Mouse (Mus musculus): Measurements from ENCODE around the gene Ing3.

Ing3 gene

GRCm38 (mm10) chr6:21991151-21991550 lies 41.8 kb downstream of the Ing3 start:
- no peak for DNase-seq (ENCODE audit: low spot score in 2 of 2)

DNA sequence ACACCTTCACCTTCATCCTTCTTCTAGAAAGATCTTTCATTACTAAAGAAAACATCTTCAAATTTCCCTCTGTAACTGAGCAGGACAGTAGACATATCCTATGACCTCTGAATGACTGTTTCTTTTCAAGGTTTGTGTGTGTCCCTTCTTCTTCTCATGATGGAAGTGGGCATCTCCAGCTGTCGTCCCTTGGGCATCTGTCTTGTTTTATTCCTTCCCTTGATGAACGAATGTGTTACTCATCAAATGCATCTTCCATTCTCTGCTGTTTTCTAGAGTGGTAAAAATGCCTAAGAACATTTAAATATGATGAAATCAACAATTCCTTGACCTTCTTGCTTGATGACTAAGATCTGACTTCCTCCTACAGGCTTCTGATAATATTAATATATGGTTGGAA lies 43.7 kb downstream of the Ing3 start:
- DNase-seq (ENCODE audit: low spot score in 2 of 2) = no peak

DNA sequence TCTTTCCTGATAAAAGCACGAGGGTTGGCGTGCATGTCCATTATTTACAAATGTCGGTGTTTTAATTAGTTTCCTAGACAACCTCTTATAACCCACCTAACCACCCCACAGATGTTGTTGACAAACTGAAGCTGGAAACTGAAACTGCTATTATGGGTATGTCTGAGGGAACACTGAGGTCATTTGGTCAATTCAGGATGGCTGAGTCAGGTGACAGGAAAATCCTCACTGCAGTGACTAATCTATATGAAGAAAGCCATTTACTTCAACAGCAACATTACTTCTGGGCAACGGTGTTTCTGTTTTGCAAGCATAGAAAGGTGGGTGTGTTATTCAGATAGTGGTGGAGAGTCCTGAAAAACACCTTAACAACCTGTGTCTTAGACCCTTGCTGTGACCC lies 48.8 kb downstream of the Ing3 start:
- no peak for DNase-seq (ENCODE audit: low spot score in 2 of 2)

DNA sequence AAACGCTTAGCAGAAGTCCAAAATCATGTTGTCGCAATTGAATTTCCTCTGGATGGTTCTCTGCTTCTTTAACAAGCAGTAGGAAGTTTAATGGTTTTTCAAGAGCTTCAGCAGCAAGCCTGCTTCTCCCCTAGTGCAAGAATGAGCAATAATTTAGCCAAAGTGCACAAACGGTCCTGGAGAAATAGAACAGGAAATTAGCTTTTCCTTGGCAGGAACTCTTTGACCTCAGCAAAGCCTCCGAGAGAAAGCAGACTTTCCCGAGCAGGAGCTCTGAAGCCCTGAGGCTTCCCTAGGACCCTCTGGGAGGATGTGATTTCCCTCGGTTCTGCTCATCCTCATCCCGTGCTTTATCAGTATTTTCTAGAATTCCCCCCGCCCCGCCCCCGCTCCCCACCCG lies 49.7 kb downstream of the Ing3 start:
- DNase-seq (ENCODE audit: low spot score in 2 of 2) = no peak

GRCm38 (mm10) chr6:22000086-22000485 lies 50.7 kb downstream of the Ing3 start:
- no peak for DNase-seq (ENCODE audit: low spot score in 2 of 2)

- DNase-seq (ENCODE audit: low spot score in 2 of 2) = no peak
These were observed 51.5 kb downstream of the Ing3 start for GRCm38 (mm10) chr6:22000881-22001280.

DNA sequence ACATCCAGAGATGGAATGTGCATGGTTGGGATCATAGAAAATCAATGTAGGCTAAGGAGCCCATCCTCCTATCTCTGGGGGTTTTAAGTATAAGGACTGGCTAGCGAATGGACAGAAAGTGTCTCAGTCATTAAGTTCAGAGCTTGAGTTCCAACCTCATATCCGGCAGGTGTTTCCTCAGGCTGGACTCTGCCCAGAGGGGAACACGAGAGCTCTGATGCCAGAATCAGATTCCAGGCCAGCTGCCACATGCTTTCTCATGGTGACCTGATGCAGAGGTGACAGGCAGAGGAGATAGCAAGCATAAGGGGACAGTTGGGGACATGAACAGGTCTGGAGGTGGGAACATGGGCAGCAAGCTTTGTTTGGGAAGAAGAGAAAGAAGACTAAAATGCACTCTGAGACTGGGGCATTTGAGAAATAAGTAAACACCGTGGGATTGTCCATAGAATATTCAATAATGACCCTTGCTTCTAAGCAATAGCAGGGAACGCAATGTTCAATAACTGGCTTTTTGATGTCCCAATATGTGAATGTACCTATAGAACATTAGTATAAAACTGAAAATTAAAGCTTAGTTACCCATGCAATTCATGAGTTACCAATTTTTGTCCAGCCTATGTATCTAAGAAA lies 52.0 kb downstream of the Ing3 start:
- no peak for DNase-seq (ENCODE audit: low spot score in 2 of 2)

DNA sequence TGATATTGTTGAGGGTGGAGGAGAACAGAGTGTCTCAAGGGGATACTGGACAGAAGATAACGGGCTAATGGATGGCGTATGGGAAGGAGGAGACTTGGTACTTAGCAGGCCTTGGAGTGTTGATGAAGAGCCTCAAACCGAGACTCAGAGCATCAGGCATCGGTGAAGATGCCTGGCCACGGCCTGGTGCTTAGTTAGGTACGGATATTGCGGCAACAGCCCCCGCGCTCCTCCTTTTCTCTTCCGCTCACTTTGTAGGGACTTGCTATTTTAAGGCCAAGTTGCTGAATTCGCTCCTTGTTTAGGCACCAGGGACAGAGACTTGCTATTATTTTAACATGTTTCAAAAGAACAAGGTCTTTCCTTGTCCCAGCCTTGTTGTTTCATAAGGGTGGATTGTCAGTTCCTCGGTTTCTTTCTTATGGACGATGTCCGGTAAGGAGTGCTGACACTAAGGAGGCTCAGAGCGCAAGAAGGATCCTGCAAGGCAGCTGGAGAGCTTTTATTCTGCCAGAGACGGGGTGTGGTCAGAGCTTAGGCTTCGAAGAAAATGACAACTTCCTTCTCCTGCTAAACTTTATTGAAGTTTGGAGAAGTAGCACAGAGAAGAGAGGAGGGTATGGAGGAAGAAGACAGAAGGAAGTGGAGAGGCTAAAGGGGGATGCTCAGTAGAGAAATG lies 53.3 kb downstream of the Ing3 start:
- no peak for DNase-seq (ENCODE audit: low spot score in 2 of 2)

- no peak for DNase-seq (ENCODE audit: low spot score in 2 of 2)
These were observed 53.8 kb downstream of the Ing3 start for GRCm38 (mm10) chr6:22003200-22003587.

- DNase-seq (ENCODE audit: low spot score in 2 of 2) = no peak
These were observed 54.7 kb downstream of the Ing3 start for GRCm38 (mm10) chr6:22003959-22004543.

DNA sequence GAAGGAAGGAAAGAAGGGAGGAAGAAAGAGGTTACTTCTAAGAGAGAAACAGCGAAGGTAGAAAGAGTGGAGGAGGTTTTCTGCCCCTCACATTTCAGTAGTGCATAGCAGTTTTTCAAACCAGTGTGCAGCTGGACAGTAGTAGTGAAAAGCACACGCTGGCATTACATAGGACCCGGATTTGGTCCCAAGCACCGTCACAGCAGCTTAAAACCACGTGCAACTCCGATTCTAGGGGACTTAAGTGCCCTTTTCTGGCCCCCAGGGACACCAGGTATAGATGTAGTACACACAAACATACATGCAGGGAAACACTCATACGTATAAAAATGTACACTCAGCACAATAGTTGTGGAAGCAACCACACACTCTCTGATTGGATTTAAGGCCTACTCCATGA lies 59.0 kb downstream of the Ing3 start:
- no peak for DNase-seq (ENCODE audit: low spot score in 2 of 2)

DNA sequence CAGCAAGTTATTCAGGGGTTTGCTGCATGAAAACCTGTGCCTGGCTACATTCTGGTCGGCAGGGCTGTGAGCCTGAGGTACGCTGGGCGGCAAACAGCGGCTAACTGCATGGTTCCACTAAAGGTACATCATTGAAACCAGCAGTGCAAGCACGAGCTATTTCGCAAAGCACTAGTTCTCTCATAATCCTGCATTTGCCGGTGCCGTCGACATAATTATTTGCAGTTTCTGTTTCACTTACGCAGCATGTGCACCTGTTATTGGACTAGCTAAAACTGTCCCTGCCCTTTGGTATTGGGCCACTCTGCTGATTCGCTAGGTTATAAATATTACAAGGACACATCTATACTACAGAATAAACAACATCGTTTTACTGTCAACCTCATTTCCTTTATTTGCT lies 60.9 kb downstream of the Ing3 start:
- DNase-seq (ENCODE audit: low spot score in 2 of 2) = no peak

DNA sequence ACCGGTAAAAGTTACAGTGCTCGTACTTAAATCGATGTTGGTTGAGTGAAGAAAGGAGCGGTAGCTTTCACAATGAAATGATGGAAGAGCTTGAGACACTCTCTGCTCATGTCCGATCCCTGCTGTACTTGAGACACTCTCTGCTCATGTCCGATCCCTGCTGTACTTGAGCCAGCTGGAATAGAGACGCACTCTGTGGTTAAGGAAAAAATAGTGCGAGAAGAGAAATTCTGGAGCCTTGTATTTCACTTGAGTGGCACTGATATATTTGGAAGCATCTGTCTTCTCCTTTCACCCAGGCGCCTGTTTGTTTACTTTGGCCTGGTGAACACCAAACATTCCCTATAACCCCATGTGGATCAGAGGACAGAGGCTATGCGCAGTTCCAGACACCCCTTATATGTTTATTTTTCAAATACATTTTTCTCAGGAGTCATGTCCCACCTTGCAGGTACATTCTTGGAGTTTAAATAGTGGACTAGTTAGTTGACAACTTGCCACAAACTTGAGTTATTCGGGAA lies 61.5 kb downstream of the Ing3 start:
- no peak for DNase-seq (ENCODE audit: low spot score in 2 of 2)

- DNase-seq (ENCODE audit: low spot score in 2 of 2) = no peak
These were observed 62.2 kb downstream of the Ing3 start for GRCm38 (mm10) chr6:22011546-22011945.

DNA sequence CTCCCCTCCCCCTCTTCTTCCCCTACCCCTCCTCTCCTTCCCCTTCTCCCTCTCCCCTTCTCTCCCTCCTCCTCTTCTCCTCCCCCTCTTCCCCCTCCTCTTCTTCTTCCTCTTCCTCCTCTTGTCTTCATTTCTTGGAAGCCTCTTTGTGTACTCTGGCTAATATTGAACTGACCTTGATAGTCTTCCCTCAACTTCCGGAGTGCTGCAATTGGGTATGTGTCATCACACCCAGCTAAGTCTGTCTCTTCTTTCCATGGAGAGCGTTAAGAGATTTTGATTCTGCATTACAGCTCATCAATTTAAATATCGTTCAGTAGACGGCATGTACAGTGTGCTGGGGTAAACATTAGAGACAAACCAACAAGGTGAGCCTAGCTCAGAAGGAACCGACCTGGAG lies 62.7 kb downstream of the Ing3 start:
- DNase-seq (ENCODE audit: low spot score in 2 of 2) = no peak

DNA sequence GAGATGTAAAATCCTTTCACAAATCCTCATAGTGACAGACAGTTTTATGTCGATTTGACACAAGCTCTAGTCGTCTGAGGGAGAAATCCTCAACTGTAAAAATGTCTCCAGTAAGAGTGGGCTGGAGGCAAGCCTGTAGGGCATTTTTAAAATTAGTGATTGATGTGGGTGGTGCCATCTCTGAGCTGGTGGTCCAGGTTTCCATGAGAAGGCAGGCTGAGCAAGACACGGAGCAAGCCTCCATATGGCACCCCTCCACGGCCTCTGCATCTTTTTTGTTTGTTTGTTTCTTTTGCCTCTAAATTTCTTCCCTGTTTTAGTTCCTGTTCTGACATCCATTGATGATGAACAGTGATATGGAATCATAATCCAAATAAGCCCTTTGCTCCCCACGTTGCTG lies 63.1 kb downstream of the Ing3 start:
- DNase-seq (ENCODE audit: low spot score in 2 of 2) = no peak

- DNase-seq (ENCODE audit: low spot score in 2 of 2) = no peak
These were observed 64.0 kb downstream of the Ing3 start for GRCm38 (mm10) chr6:22013394-22013793.

- DNase-seq (ENCODE audit: low spot score in 2 of 2) = no peak
These were observed 65.0 kb downstream of the Ing3 start for GRCm38 (mm10) chr6:22014291-22014911.

- DNase-seq (ENCODE audit: low spot score in 2 of 2) = no peak
These were observed 68.3 kb downstream of the Ing3 start for GRCm38 (mm10) chr6:22017631-22018030.

- DNase-seq (ENCODE audit: low spot score in 2 of 2) = no peak
These were observed 69.5 kb downstream of the Ing3 start for GRCm38 (mm10) chr6:22018768-22019445.

DNA sequence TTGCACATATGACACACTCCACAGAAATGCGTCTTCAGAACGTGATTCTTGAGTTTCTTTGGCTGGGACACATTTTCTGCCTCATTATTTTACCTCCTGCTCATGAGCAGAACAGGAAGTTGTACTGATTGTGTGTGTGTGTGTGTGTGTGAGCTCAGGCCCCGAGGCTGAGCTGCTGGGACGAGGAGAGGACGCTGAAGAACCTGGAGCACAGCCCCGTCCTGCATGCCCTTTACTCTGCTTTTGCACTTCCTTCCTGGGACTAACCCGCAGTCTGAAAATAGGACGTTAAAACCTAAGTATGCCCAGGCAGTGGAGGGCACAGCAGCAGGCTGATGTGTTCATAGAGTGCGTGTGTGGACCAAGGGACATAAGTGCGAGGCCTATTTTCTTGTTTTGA lies 70.3 kb downstream of the Ing3 start:
- DNase-seq (ENCODE audit: low spot score in 2 of 2) = no peak

DNA sequence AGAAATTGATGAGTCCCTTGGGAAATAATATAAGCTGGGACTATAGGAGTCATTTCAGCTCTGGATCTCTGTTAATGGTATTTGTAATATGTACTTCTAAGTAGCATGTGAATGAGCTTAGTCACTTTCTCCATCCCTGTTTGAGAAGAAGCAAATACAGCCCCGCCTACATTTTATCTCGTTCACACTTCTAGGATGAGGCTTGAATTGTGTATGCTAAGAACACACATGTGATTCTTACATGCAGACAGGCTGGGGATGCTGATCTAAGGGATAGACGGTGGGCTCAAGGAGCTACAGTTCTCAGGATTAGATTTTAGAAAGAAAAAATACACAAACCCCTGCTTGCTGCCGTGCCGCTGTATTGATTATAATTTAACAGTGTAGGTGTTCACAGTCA lies 71.3 kb downstream of the Ing3 start:
- DNase-seq (ENCODE audit: low spot score in 2 of 2) = no peak
